Mouse (Mus musculus) midbrain, embryonic 10.5 days (tissue): ENCODE measurements around the gene Gsdma3. TPM values are rescaled to one million over a fixed set of nuclear protein-coding genes. Genes with fewer than 3 reads are reported as not detected.

ENCODE experiments used
- DNase-seq: peaks from one replicate; pipeline ENCODE4 v3.0.0-alpha.2; 2017; ENCODE audit warnings: low spot score
- H3K27ac ChIP-seq: fragments of 300-500 bp; sonication (generic); replicated peaks from 2 replicates; pipeline ENCODE4 v1.5.1; 2016; ENCODE audit warnings: mild to moderate bottlenecking
- H3K27me3 ChIP-seq: fragments of 300-500 bp; sonication (generic); 2 replicates; pipeline ENCODE4 v1.6.1; 2016; ENCODE audit warnings: low read depth, mild to moderate bottlenecking; ENCODE audit not compliant: poor library complexity, severe bottlenecking
- H3K36me3 ChIP-seq: fragments of 300-500 bp; sonication (generic); 2 replicates; pipeline ENCODE4 v1.6.1; 2016; ENCODE audit warnings: mild to moderate bottlenecking, moderate library complexity
- H3K4me1 ChIP-seq: fragments of 300-500 bp; sonication (generic); 2 replicates; pipeline ENCODE4 v1.6.1; 2016
- H3K4me3 ChIP-seq: fragments of 300-500 bp; sonication (generic); 2 replicates; pipeline ENCODE4 v1.5.1; 2016; ENCODE audit warnings: mild to moderate bottlenecking, moderate library complexity
- H3K9me3 ChIP-seq: fragments of 300-500 bp; sonication (generic); replicated peaks from 2 replicates; pipeline ENCODE4 v1.6.1; 2016; ENCODE audit warnings: mild to moderate bottlenecking
- WGBS: fragments of 180-500 bp; shearing (Covaris S2); methylation state at CpG from one replicate; pipeline ENCODE4 v1.1.7; 2016; 5-methylcytosine and 5-hydroxymethylcytosine counted together
- polyA plus RNA-seq: library from polyadenylated mRNA; unstranded; fragments of >200 nt; fragmentation: Nextera tagmentation; extraction: Ambion mirVana; gene quantifications from 2 replicates; pipeline ENCODE4 v1.2.1, GENCODE M21; 2016

Gsdma3 gene
- polyA plus RNA-seq, 1 experiment from 2014 or later: not detected

DNA sequence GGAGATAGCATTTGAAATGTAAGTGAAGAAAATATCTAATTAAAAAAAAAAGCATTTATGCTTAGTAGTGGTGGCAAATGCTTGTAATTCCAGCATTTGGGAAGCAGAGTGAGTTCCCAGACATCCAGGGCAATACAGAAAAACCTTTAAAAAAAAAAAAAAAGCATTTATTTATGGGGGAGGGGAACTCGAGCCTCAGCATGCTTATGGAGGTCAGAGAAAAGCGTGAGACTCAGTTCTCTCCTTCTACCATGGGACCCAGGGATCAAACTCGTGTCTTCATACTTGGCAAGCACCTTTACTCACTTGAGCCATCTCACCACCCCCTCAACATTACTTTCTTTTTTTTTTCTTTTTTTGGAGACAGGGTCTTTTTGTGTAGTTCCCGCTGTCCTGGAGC lies 55.0 kb downstream of the Gsdma3 start:
- no peak overlapping the region for H3K4me3 ChIP-seq
- 82% methylated on average over 4 of the region's 4 CpGs for WGBS
- H3K27me3 ChIP-seq: no peaks in the 10 kb centered on the region
- H3K9me3 ChIP-seq: no peaks in the 10 kb centered on the region
- peaks cover 19% of the 10 kb centered on the region for H3K4me1 ChIP-seq
- no peak for DNase-seq
- peak overlapping the region; percentile 96; the same call in 1 of the 2 replicates for H3K27ac ChIP-seq
- peaks cover 18% of the 10 kb centered on the region for H3K36me3 ChIP-seq

DNA sequence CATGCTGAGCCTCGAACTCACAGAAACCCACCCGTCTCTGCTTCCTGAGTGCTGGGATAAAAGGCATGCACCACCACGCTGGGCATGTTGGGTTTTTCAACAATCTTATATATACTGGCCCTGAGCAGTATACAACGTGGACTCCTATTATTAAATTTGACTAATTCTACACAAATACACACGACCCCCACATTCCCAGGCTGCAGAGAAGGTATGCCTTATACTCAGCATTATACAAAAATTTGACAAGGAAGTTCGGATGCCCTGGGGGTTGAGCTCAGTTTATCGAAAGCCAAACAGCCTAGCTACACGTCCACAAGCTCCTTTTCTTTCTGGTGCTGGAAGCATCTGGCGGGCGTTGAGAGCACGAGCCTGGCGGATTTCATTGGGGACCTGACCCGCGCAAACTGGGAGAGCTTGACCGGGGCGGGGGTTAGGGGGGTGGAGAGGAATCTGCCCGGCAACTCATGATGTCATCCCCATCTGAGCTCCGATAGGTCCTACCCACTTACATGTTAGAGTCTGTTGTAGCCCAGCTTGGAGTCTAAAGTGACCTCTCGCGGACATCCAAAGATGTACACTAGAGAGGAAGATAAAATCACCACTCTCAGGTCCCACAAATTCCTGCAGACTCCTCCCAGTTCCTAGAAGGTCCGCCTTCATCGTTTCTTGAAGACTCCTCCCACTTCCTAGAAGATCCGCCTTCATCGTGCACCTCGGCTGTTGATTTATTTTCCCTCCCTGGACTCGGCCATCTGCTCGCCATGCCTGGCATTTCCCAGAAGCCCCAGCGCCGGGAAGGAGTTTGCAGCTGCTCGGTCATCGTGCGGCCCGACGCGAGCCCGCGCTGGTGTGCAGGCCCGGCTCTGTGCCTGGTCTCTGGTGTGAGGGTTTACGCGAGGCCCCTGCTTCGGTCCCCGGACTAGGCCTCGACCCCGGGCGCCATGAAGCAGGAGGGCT lies 55.9 kb downstream of the Gsdma3 start, which contains the start of gene Psmd3:
Gene Psmd3, plus strand, starts transcription at position 769 of the 960 bp plus-strand sequence.
- 7% methylated on average over 45 of the region's 45 CpGs for whole genome bisulfite sequencing
- peak; percentile 98 for DNase-seq
- peaks cover 27% of the 10 kb centered on the region for H3K36me3 ChIP-seq
- peaks cover 19% of the 10 kb centered on the region for H3K4me1 ChIP-seq
- peak within 1 kb of the TSS; percentile 96 for H3K27ac ChIP-seq
- no peaks in the 10 kb centered on the region for H3K27me3 ChIP-seq
- H3K9me3 ChIP-seq: no peaks in the 10 kb centered on the region
- H3K4me3 ChIP-seq: peak within 1 kb of the TSS; percentile 70

DNA sequence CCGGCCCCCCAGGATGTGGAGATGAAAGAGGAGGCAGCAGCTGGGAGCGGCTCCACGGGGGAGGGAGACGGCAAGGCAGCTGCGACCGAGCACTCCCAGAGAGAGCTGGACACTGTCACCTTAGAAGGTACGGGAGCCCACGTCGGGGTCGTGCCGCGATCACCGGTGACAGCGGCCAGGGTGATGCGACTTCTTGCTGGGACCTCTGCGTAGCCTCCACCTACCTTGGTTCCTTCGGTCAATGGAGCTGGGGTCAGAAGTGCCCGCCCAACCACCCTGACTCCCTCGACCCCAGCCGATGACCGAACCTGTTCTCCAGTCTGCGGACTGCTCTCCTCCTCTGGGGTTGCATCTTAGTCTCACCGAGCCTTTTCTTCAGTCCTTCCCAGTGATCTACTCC lies 56.7 kb downstream of the Gsdma3 start:
- H3K9me3 ChIP-seq: no peaks in the 10 kb centered on the region
- DNase-seq: peak; percentile 18
- peak overlapping the region; percentile 96 for H3K27ac ChIP-seq
- peaks cover 34% of the 10 kb centered on the region for H3K36me3 ChIP-seq
- H3K4me3 ChIP-seq: peak overlapping the region; percentile 70
- under 1% methylated on average over 23 of the region's 23 CpGs for WGBS
- H3K4me1 ChIP-seq: peaks cover 19% of the 10 kb centered on the region
- no peaks in the 10 kb centered on the region for H3K27me3 ChIP-seq

DNA sequence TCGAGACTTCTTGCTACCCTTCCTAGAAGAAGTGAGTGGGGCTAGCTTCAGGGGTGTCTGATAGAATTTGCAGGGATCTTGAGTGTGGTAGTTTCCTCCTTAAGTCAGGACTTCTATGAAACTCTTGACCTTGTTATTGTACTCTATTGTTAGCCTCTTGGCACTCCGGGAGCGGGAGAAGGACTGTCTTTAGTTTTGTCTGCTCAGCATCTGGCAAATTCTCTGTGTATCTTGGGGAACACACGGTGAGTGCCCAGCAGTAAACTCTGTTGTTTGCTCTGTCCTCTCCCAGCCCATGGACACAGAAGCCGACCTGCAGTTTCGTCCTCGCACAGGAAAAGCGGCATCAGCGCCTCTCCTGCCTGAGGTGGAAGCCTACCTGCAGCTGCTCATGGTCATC lies 59.5 kb downstream of the Gsdma3 start:
- H3K36me3 ChIP-seq: peaks cover 59% of the 10 kb centered on the region
- DNase-seq: no peak
- no peaks in the 10 kb centered on the region for H3K27me3 ChIP-seq
- peaks cover 19% of the 10 kb centered on the region for H3K4me1 ChIP-seq
- H3K27ac ChIP-seq: no peak overlapping the region
- H3K9me3 ChIP-seq: no peaks in the 10 kb centered on the region
- WGBS: 94% methylated on average over 9 of the region's 9 CpGs
- H3K4me3 ChIP-seq: no peak overlapping the region

DNA sequence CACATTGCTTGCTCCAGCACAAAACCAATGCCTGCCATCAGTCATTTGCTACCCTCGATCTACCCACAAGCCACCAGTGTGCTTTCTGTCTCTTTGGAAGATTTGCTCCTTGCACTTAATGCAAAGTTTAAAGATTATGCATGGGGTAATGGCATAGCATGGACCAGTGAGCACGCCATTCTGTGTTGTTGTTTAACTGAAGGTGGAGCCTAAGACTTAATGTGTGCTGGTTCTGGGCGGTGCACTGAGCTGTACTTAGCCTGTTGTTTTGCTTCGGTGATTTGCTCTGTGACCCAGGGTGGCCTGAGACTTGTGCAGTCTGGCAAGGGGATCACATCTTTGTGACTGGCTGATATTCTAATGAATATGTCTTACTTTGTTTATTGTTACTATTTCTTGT lies 60.8 kb downstream of the Gsdma3 start:
- Histone ChIP-seq H3K36me3 (peaks cover 73% of the 10 kb centered on the region), H3K27ac (no peak overlapping the region), H3K27me3 (no peaks in the 10 kb centered on the region), H3K4me1 (peaks cover 12% of the 10 kb centered on the region), H3K9me3 (no peaks in the 10 kb centered on the region), H3K4me3 (no peak overlapping the region)
- WGBS: 95% methylated on average over 4 of the region's 4 CpGs
- no peak for DNase-seq

Other genes with a start within 250 kb of the Gsdma3 start
- gene Tcap, start 242.5 kb upstream of the Gsdma3 start, polyA plus RNA-seq: 0.19 TPM in 1 of 2 replicates, not detected in the other
- not detected in 2 replicates for gene Pnmt, start 239.9 kb upstream of the Gsdma3 start, polyA plus RNA-seq
- 8.8 and 10.1 TPM in 2 replicates for gene Pgap3, start 225.9 kb upstream of the Gsdma3 start, polyA plus RNA-seq
- gene Erbb2, start 213.9 kb upstream of the Gsdma3 start, polyA plus RNA-seq: 21.8 and 22.4 TPM in 2 replicates
- 112 and 124 TPM in 2 replicates for gene Mien1, start 187.4 kb upstream of the Gsdma3 start, polyA plus RNA-seq
- gene Grb7, start 180.0 kb upstream of the Gsdma3 start, polyA plus RNA-seq: 1.5 and 2.3 TPM in 2 replicates
- 0.02 and 0.06 TPM in 2 replicates for gene Ikzf3, start 80.3 kb upstream of the Gsdma3 start, polyA plus RNA-seq
- 0.11 and 0.32 TPM in 2 replicates for gene Zpbp2, start 75.3 kb upstream of the Gsdma3 start, polyA plus RNA-seq
- gene Ormdl3, start 39.0 kb upstream of the Gsdma3 start, polyA plus RNA-seq: 65.8 and 81.0 TPM in 2 replicates
- not detected in 2 replicates for gene Lrrc3c, start 28.1 kb upstream of the Gsdma3 start, polyA plus RNA-seq
- gene Gm12355, start 699 bp upstream of the Gsdma3 start, polyA plus RNA-seq: 1.4 and 2.1 TPM in 2 replicates
- gene Gsdma2, start 20.4 kb downstream of the Gsdma3 start, polyA plus RNA-seq: not detected in 2 replicates
- not detected in 2 replicates for gene Gsdma, start 38.0 kb downstream of the Gsdma3 start, polyA plus RNA-seq
- 246 and 258 TPM in 2 replicates for gene Psmd3, start 56.2 kb downstream of the Gsdma3 start, polyA plus RNA-seq
- not detected in 2 replicates for gene Csf3, start 74.9 kb downstream of the Gsdma3 start, polyA plus RNA-seq
- 74.1 and 82.2 TPM in 2 replicates for gene Med24, start 103.1 kb downstream of the Gsdma3 start, polyA plus RNA-seq
- 9.5 and 15.6 TPM in 2 replicates for gene Thra, start 114.3 kb downstream of the Gsdma3 start, polyA plus RNA-seq
- gene Nr1d1, start 149.0 kb downstream of the Gsdma3 start, polyA plus RNA-seq: 1.4 TPM in 2 replicates
- gene Msl1, start 169.2 kb downstream of the Gsdma3 start, polyA plus RNA-seq: 22.9 and 24.3 TPM in 2 replicates
- gene Casc3, start 178.5 kb downstream of the Gsdma3 start, polyA plus RNA-seq: 49.0 and 55.7 TPM in 2 replicates
- gene Rapgefl1, start 210.4 kb downstream of the Gsdma3 start, polyA plus RNA-seq: 1.3 TPM in 2 replicates
- gene Wipf2, start 237.3 kb downstream of the Gsdma3 start, polyA plus RNA-seq: 3.7 and 3.9 TPM in 2 replicates